Mouse (Mus musculus) cerebellum, postnatal 14 days (tissue): ENCODE measurements around the gene Cplane1.

ENCODE experiments used
- DNase-seq, 2 experiments: peaks; one replicate each; pipeline ENCODE4 v3.0.0; 2021; ENCODE audit warnings: mixed read lengths in 2 of 2

The Cplane1 gene

GRCm38 (mm10) chr15:8305474-8305873, 136.6 kb downstream of the Cplane1 start:
- DNase-seq, result no peak

- DNase-seq, result no peak
Measured at GRCm38 (mm10) chr15:8317381-8317780, 148.5 kb downstream of the Cplane1 start.

GRCm38 (mm10) chr15:8319191-8319590, 150.3 kb downstream of the Cplane1 start:
- DNase-seq, result no peak
